Mouse (Mus musculus) erythroblast, embryonic 14.5 days (primary cell): Measurements from ENCODE around the gene Ppip5k2. TPM values are rescaled to one million over a fixed set of nuclear protein-coding genes. Genes with fewer than 3 reads are reported as not detected.
"Not testable (repeated sequence)": the region's sequence is repeated elsewhere in the genome, so short reads cannot be mapped to it uniquely, and the experiment has no call there.

Experiments
- H3K27me3 ChIP-seq: 2 replicates; pipeline ENCODE4 v1.6.1; 2012; ENCODE audit warnings: inconsistent platforms; ENCODE audit not compliant: control insufficient read depth
- H3K36me3 ChIP-seq: 2 replicates; pipeline ENCODE4 v1.6.1; 2012; ENCODE audit warnings: mild to moderate bottlenecking, inconsistent platforms; ENCODE audit not compliant: control insufficient read depth
- H3K4me1 ChIP-seq: 2 replicates; pipeline ENCODE4 v1.6.1; 2012; ENCODE audit warnings: inconsistent platforms; ENCODE audit not compliant: control insufficient read depth
- H3K4me3 ChIP-seq: replicated peaks from 2 replicates; pipeline ENCODE3; 2012; ENCODE audit warnings: moderate library complexity, mild to moderate bottlenecking, inconsistent platforms
- H3K9me3 ChIP-seq: 2 replicates; pipeline ENCODE4 v1.6.1; 2012; ENCODE audit warnings: low read length, inconsistent platforms, mixed read lengths; ENCODE audit not compliant: control insufficient read depth
- GATA1 ChIP-seq: IDR thresholded peaks from 2 replicates; pipeline ENCODE4 v1.6.1; 2012; ENCODE audit warnings: low read length, inconsistent platforms, mixed read lengths
- TAL1 ChIP-seq: IDR thresholded peaks from 3 replicates; pipeline ENCODE4 v1.6.1; 2012; ENCODE audit warnings: low read length, inconsistent platforms, mixed read lengths
- polyA plus RNA-seq: library from polyadenylated mRNA; stranded (reverse); fragments of >175 nt; gene quantifications from 2 replicates; pipeline ENCODE4 v1.2.3, GENCODE M21; 2012

Gene Ppip5k2
- polyA plus RNA-seq, 1 experiment, result 0.04 TPM

- no peak for TF ChIP-seq TAL1
- TF ChIP-seq GATA1, result no peak
- Histone ChIP-seq H3K36me3 (peaks cover 3% of the 10 kb centered on the region), H3K27me3 (no peaks in the 10 kb centered on the region), H3K4me1 (peaks cover 51% of the 10 kb centered on the region), H3K9me3 (no peaks in the 10 kb centered on the region), H3K4me3 (peak overlapping the region; percentile 79)
Measured at GRCm38 (mm10) chr1:97768089-97768488, 2.1 kb downstream of the Ppip5k2 start.

GRCm38 (mm10) chr1:97765712-97766111 lies 4.5 kb downstream of the Ppip5k2 start:
- H3K4me3 ChIP-seq, H3K9me3 ChIP-seq: not testable (repeated sequence)

GRCm38 (mm10) chr1:97761477-97761876 lies 8.7 kb downstream of the Ppip5k2 start:
- Histone ChIP-seq H3K36me3 (peaks cover 3% of the 10 kb centered on the region), H3K4me1 (peaks cover 10% of the 10 kb centered on the region), H3K9me3 (no peaks in the 10 kb centered on the region), H3K4me3 (no peak overlapping the region), H3K27me3 (no peaks in the 10 kb centered on the region)
- TF ChIP-seq TAL1 (no peak), GATA1 (no peak)

More at GRCm38 (mm10) chr1:97765712-97766111, 4.5 kb downstream of the Ppip5k2 start:
- peaks cover 31% of the 10 kb centered on the region for H3K4me1 ChIP-seq
- H3K27me3 ChIP-seq, H3K36me3 ChIP-seq: not testable (repeated sequence)

GRCm38 (mm10) chr1:97760598-97760997 lies 9.6 kb downstream of the Ppip5k2 start:
- Histone ChIP-seq H3K4me3 (no peak overlapping the region), H3K36me3 (peaks cover 3% of the 10 kb centered on the region), H3K9me3 (no peaks in the 10 kb centered on the region), H3K27me3 (no peaks in the 10 kb centered on the region), H3K4me1 (peaks cover 4% of the 10 kb centered on the region)
- no peak for TF ChIP-seq TAL1
- no peak for TF ChIP-seq GATA1

GRCm38 (mm10) chr1:97759841-97760240 lies 10.4 kb downstream of the Ppip5k2 start:
- peaks cover 10% of the 10 kb centered on the region for H3K36me3 ChIP-seq
- TF ChIP-seq TAL1, result no peak
- TF ChIP-seq GATA1, result no peak

GRCm38 (mm10) chr1:97754392-97754791 lies 15.8 kb downstream of the Ppip5k2 start:
- Histone ChIP-seq H3K36me3 (peaks cover 30% of the 10 kb centered on the region), H3K4me1 (peaks cover 6% of the 10 kb centered on the region), H3K9me3 (no peaks in the 10 kb centered on the region), H3K27me3 (no peaks in the 10 kb centered on the region), H3K4me3 (no peak overlapping the region)
- TF ChIP-seq GATA1 (no peak), TAL1 (no peak)

More at GRCm38 (mm10) chr1:97759841-97760240, 10.4 kb downstream of the Ppip5k2 start:
- Histone ChIP-seq H3K27me3 (no peaks in the 10 kb centered on the region), H3K4me3 (no peak overlapping the region), H3K9me3 (no peaks in the 10 kb centered on the region), H3K4me1 (peaks cover 3% of the 10 kb centered on the region)

GRCm38 (mm10) chr1:97753216-97753615 lies 17.0 kb downstream of the Ppip5k2 start:
- no peak for TF ChIP-seq GATA1
- no peak for TF ChIP-seq TAL1
- H3K9me3 ChIP-seq, result no peaks in the 10 kb centered on the region
- H3K27me3 ChIP-seq, result no peaks in the 10 kb centered on the region
- peaks cover 6% of the 10 kb centered on the region for H3K4me1 ChIP-seq
- H3K36me3 ChIP-seq, result peaks cover 32% of the 10 kb centered on the region
- no peak overlapping the region for H3K4me3 ChIP-seq

- TF ChIP-seq GATA1 (no peak), TAL1 (no peak)
- H3K4me1 ChIP-seq, result peaks cover 4% of the 10 kb centered on the region
- H3K9me3 ChIP-seq, result no peaks in the 10 kb centered on the region
- H3K36me3 ChIP-seq, result peaks cover 35% of the 10 kb centered on the region
- H3K27me3 ChIP-seq, result no peaks in the 10 kb centered on the region
- H3K4me3 ChIP-seq, result no peak overlapping the region
Measured at GRCm38 (mm10) chr1:97748163-97748562, 22.0 kb downstream of the Ppip5k2 start.

- Histone ChIP-seq H3K4me1 (peaks cover 13% of the 10 kb centered on the region), H3K36me3 (peaks cover 30% of the 10 kb centered on the region)
Measured at GRCm38 (mm10) chr1:97746261-97746660, 23.9 kb downstream of the Ppip5k2 start.

GRCm38 (mm10) chr1:97745712-97746111 lies 24.5 kb downstream of the Ppip5k2 start:
- Histone ChIP-seq H3K36me3 (peaks cover 30% of the 10 kb centered on the region), H3K27me3 (no peaks in the 10 kb centered on the region)

More at GRCm38 (mm10) chr1:97746261-97746660, 23.9 kb downstream of the Ppip5k2 start:
- TF ChIP-seq GATA1, result no peak
- TF ChIP-seq TAL1, result no peak
- Histone ChIP-seq H3K27me3 (no peaks in the 10 kb centered on the region), H3K9me3 (no peaks in the 10 kb centered on the region), H3K4me3 (no peak overlapping the region)

More at GRCm38 (mm10) chr1:97745712-97746111, 24.5 kb downstream of the Ppip5k2 start:
- H3K4me3 ChIP-seq, result no peak overlapping the region
- TF ChIP-seq GATA1 (no peak), TAL1 (no peak)
- H3K9me3 ChIP-seq, result no peaks in the 10 kb centered on the region
- peaks cover 13% of the 10 kb centered on the region for H3K4me1 ChIP-seq
